Mouse (Mus musculus): ENCODE results near the gene Nat8l. TPM values are rescaled to one million over a fixed set of nuclear protein-coding genes. Genes with fewer than 3 reads are reported as not detected.

Gene Nat8l
- total and polyA plus RNA-seq, 3 experiments, result 0.04 TPM; not detected in 2

GRCm38 (mm10) chr5:33954354-33954753 is 41.4 kb upstream of the Nat8l start:
- Histone ChIP-seq H3K9ac (ENCODE audit: insufficient read depth, low read depth) (no peak overlapping the region), H3K4me1 (ENCODE audit: control insufficient read depth in 1 of 2, insufficient read depth in 2 of 2) (no peaks in the 10 kb centered on the region), H3K9me3 (replicated peaks; ENCODE audit: low read length) (peaks cover 18% of the 10 kb centered on the region), H3K27me3 (replicated peaks) (no peaks in the 10 kb centered on the region), H3K4me2 (ENCODE audit: insufficient read depth, low read depth, poor library complexity, severe bottlenecking) (no peak overlapping the region), H3K4me3 (replicated peaks in 1 of 3; ENCODE audit: low read depth in 2 of 3, low read length in 2 of 3, poor library complexity in 1 of 3) (no peak overlapping the region), H3K36me3 (replicated peaks in 1 of 2; ENCODE audit: control insufficient read depth in 1 of 2, insufficient read depth in 1 of 2, low read length in 1 of 2) (no peaks in the 10 kb centered on the region), H3K27ac (ENCODE audit: insufficient read depth, low read depth) (no peak overlapping the region), H3K79me2 (replicated peaks; ENCODE audit: control insufficient read depth, extremely low read depth, insufficient read depth, poor library complexity, severe bottlenecking) (no peaks in the 10 kb centered on the region)
- dilution Hi-C loops (cut with MboI; ENCODE audit: extremely low pct_ligation_motif_present, extremely low pct_unique_long_range_greater_than_20kb, low sequenced_read_pairs), result no loop called here
- no peak for TF ChIP-seq GABPA (IDR thresholded peaks at IDR 0.05; ENCODE audit: insufficient replicate concordance, low read depth, low read length)
- peak; percentile 52 for TF ChIP-seq SMC3 (IDR thresholded peaks at IDR 0.05; ENCODE audit: low read depth, low read length)
- peak; percentile 75 for TF ChIP-seq RAD21 (IDR thresholded peaks at IDR 0.05; ENCODE audit: low read depth, low read length)
- peak; percentile 30; the same call in 1 of the 2 replicates for TF ChIP-seq NRF1 (IDR thresholded peaks at IDR 0.05; ENCODE audit: low read depth, low read length)
- TF ChIP-seq UBTF (IDR thresholded peaks at IDR 0.05; ENCODE audit: low read depth, low read length), result no peak
- no peak for TF ChIP-seq TBP (conservative IDR thresholded peaks at IDR 0.05; ENCODE audit: low read depth, low read length)
- no peak for TF ChIP-seq CHD1 (IDR thresholded peaks at IDR 0.05; ENCODE audit: low read depth, low read length)
- 0 out of 2 replicates have a peak, but pooled peaks have one; percentile 20 for TF ChIP-seq MYC (IDR thresholded peaks at IDR 0.05; ENCODE audit: low read depth, low read length)
- TF ChIP-seq MAX (IDR thresholded peaks at IDR 0.05; ENCODE audit: low read length), result no peak
- TF ChIP-seq CTCF (conservative IDR thresholded peaks at IDR 0.05 in 1 of 2, IDR thresholded peaks at IDR 0.05 in 1 of 2; ENCODE audit: low read depth in 2 of 2, low read length in 2 of 2), result peak; percentile 40 to 75; a peak in 3 of 4 replicates
- peak; percentile 70 for DNase-seq (ENCODE audit: extremely low read depth)
- in situ Hi-C loops (cut with MboI; ENCODE audit: low pct_ligation_motif_present, low pct_unique_long_range_greater_than_20kb, low sequenced_read_pairs), result no loop called here

GRCm38 (mm10) chr5:33955868-33956267 is 39.9 kb upstream of the Nat8l start:
- peaks cover 21% of the 10 kb centered on the region for H3K9me3 ChIP-seq (replicated peaks; ENCODE audit: low read length)
- peaks cover 0 to under 1% of the 10 kb centered on the region in 2 experiments; a peak in 1 of 4 replicates for H3K4me1 ChIP-seq (ENCODE audit: control insufficient read depth in 1 of 2, insufficient read depth in 2 of 2)
- no peak overlapping the region for H3K4me3 ChIP-seq (replicated peaks in 1 of 3; ENCODE audit: low read depth in 2 of 3, low read length in 2 of 3, poor library complexity in 1 of 3)
- H3K9ac ChIP-seq (ENCODE audit: insufficient read depth, low read depth), result no peak overlapping the region
- dilution Hi-C loops (cut with MboI; ENCODE audit: extremely low pct_ligation_motif_present, extremely low pct_unique_long_range_greater_than_20kb, low sequenced_read_pairs), result no loop called here
- in situ Hi-C loops (cut with MboI; ENCODE audit: low pct_ligation_motif_present, low pct_unique_long_range_greater_than_20kb, low sequenced_read_pairs), result no loop called here
- no peak overlapping the region for H3K27ac ChIP-seq (ENCODE audit: insufficient read depth, low read depth)
- no peaks in the 10 kb centered on the region for H3K36me3 ChIP-seq (replicated peaks in 1 of 2; ENCODE audit: control insufficient read depth in 1 of 2, insufficient read depth in 1 of 2, low read length in 1 of 2)
- no peak for TF ChIP-seq RCOR1 (conservative IDR thresholded peaks at IDR 0.05; ENCODE audit: low read depth, low read length)
- no peak for TF ChIP-seq E2F4 (IDR thresholded peaks at IDR 0.05; ENCODE audit: insufficient replicate concordance, low read depth, low read length)
- TF ChIP-seq ZNF384 (IDR thresholded peaks at IDR 0.05; ENCODE audit: low read depth, low read length), result no peak
- TF ChIP-seq ZC3H11A (IDR thresholded peaks at IDR 0.05; ENCODE audit: low read depth, low read length), result no peak
- no peak for TF ChIP-seq CTCF (conservative IDR thresholded peaks at IDR 0.05 in 1 of 2, IDR thresholded peaks at IDR 0.05 in 1 of 2; ENCODE audit: low read depth in 2 of 2, low read length in 2 of 2)
- no peak for TF ChIP-seq MAZ (IDR thresholded peaks at IDR 0.05; ENCODE audit: low read depth, low read length)
- TF ChIP-seq TCF12 (IDR thresholded peaks at IDR 0.05; ENCODE audit: low read depth, low read length), result no peak
- no peak for TF ChIP-seq HCFC1 (IDR thresholded peaks at IDR 0.05; ENCODE audit: low read depth, low read length)
- no peak for TF ChIP-seq JUN (IDR thresholded peaks at IDR 0.05; ENCODE audit: insufficient read depth, low read depth, low read length)
- no peak for TF ChIP-seq BHLHE40 (IDR thresholded peaks at IDR 0.05; ENCODE audit: low read depth, low read length)
- no peak for TF ChIP-seq MXI1 (IDR thresholded peaks at IDR 0.05; ENCODE audit: low read depth, low read length)
- no peak for TF ChIP-seq USF2 (conservative IDR thresholded peaks at IDR 0.05; ENCODE audit: low read depth, low read length)
- no peak for TF ChIP-seq EP300 (IDR thresholded peaks at IDR 0.05; ENCODE audit: low read length)
- TF ChIP-seq TBP (conservative IDR thresholded peaks at IDR 0.05; ENCODE audit: low read depth, low read length), result no peak
- no peak for TF ChIP-seq SIN3A (IDR thresholded peaks at IDR 0.05; ENCODE audit: low read length)
- no peak for TF ChIP-seq MYC (IDR thresholded peaks at IDR 0.05; ENCODE audit: low read depth, low read length)
- no peak for TF ChIP-seq ZKSCAN1 (IDR thresholded peaks at IDR 0.05; ENCODE audit: borderline replicate concordance, low read depth, low read length)
- no peak for DNase-seq (ENCODE audit: extremely low read depth)
- H3K79me2 ChIP-seq (replicated peaks; ENCODE audit: control insufficient read depth, extremely low read depth, insufficient read depth, poor library complexity, severe bottlenecking), result no peaks in the 10 kb centered on the region
- no peaks in the 10 kb centered on the region for H3K27me3 ChIP-seq (replicated peaks)
- H3K4me2 ChIP-seq (ENCODE audit: insufficient read depth, low read depth, poor library complexity, severe bottlenecking), result no peak overlapping the region
